Mouse (Mus musculus): ENCODE data around the gene L3mbtl1.

- TF ChIP-seq CTCF (conservative IDR thresholded peaks at IDR 0.05; ENCODE audit: insufficient read depth, insufficient read length, low read depth, low read length) (no peak), POLR2A (IDR thresholded peaks at IDR 0.05; ENCODE audit: low read depth, low read length) (no peak)
These were observed 3.7 kb downstream of the L3mbtl1 start for GRCm38 (mm10) chr2:162946964-162947363.

All from kidney, adult 2 months (tissue).